Mouse (Mus musculus) NIH3T3 (cell line): ENCODE results near the gene Usf1.

ENCODE experiments used
- DNase-seq: peaks from one replicate; pipeline ENCODE4 v3.0.0-alpha.2; 2012; ENCODE audit warnings: low read depth

Gene Usf1

GRCm38 (mm10) chr1:171418660-171419059, 7.5 kb downstream of the Usf1 start, which contains the start of gene Tstd1:
Tstd1 (plus strand) TSS chr1:171418872.
- no peak for DNase-seq

GRCm38 (mm10) chr1:171419291-171419882, 8.3 kb downstream of the Usf1 start:
- no peak for DNase-seq

DNA sequence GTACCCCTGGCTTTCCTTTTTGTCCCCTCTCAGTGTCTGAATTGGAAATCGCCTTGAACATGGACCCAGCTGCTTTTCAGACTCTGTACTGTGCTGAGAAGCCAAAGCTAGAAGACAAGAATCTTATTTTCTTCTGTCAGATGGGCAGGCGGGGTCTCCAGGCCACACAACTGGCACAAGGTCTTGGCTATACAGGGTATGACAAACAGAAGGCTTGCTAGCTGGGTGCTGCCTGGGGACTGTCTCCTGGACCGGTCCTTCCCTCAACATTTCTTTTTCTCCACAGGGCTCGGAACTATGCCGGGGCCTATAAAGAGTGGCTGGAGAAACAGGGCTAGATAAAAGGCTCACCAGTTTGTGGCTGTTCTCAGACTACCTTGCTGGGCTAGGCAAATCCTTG, 8.8 kb downstream of the Usf1 start:
- no peak for DNase-seq

DNA sequence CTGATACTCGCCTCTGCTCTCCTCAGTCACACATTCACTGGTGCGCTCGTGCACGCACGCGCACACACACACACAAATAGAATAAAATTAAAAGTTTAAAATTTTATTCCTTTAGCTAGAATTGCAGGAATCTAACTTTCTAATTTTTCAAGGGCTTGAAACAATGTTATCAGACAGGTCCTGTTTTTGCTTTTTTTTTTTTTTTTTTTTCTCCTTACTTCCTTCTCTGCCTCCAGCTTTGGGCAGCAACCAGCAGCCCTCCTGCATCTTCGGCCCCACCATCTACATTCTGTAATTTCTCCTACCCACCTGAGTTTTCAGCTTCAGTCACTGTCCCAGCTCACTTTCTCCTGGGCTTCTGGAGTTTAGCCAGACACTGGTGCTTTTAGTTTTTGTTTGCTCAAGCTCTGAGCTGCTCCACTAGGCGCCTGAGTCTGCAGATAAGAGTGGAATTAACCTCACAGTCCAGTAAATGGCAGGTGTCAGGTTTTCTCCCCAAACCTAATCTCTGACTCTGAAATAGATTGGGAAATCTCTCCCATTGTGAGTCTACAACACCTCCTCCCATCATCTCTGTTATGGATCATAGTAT, 11.5 kb downstream of the Usf1 start:
- no peak for DNase-seq

DNA sequence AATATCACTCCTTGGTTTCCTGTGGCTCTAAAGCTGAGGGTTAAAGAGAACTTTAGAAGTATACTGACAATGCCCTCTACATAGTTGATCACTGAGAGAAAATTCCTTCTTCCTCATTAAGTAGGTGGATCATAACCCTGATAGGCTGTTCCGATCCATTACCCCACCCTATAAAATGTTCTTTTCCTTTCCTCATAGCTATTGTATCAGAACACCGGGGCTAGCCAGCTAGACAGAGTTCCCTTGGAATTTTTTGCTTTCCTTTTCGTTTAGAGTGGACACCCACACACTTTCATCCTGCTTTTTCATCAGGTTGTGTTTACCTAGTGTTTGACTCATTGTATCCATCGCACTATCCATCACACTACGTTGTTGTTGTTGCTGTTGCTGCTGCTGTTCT, 13.5 kb downstream of the Usf1 start:
- DNase-seq = no peak

- DNase-seq = peak; percentile 77
These were observed 14.0 kb downstream of the Usf1 start for GRCm38 (mm10) chr1:171425126-171425525.

DNA sequence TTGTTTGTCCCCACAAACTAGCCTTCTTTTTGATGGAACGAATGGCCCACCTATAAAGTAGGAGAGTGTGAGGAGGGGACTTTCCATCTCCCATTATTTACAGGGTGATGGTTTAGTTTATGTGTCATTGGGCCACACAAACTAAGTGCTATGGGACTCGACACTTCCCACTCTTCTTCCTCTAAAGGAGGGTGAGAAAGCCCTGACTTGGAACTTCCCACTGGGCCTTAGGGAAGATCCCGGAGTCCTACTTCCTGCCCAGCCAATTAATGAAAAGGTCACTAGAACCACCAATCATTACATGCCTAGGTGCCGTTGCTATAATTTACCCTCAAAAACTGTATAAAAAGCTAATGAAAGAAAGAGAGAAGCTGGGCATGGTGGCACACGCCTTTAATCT, 21.0 kb downstream of the Usf1 start:
- DNase-seq = no peak

DNA sequence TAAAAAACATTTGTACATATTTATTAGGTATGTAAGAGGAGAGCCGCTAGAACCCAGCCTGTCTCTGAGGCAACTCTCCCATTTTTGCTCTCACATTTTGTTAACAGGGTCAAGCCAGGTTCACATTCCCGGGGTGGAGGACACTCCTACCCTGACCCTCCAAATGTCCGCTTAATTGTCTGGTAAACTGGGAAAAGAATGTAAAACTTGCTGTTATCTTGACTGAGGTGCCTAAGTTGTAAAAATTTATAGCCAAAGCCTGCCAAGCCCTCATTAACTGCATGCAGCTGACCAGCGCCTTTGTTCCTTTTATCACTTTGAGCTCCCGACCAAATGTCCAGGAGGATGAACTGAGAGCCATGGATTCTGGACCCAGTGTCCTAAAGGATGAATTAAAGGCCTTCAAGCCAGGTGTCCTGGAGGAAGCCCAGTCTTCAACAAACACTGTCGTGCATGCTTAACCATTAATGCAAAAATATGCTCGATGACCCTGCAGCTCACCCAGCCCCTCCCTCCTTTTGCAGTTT, 24.2 kb downstream of the Usf1 start:
- no peak for DNase-seq

- DNase-seq = peak; percentile 28
These were observed 24.9 kb downstream of the Usf1 start for GRCm38 (mm10) chr1:171435974-171436373.

- no peak for DNase-seq
These were observed 26.3 kb downstream of the Usf1 start, which contains the start of gene F11r for GRCm38 (mm10) chr1:171437264-171438013. F11r (plus strand) TSS chr1:171437535.

DNA sequence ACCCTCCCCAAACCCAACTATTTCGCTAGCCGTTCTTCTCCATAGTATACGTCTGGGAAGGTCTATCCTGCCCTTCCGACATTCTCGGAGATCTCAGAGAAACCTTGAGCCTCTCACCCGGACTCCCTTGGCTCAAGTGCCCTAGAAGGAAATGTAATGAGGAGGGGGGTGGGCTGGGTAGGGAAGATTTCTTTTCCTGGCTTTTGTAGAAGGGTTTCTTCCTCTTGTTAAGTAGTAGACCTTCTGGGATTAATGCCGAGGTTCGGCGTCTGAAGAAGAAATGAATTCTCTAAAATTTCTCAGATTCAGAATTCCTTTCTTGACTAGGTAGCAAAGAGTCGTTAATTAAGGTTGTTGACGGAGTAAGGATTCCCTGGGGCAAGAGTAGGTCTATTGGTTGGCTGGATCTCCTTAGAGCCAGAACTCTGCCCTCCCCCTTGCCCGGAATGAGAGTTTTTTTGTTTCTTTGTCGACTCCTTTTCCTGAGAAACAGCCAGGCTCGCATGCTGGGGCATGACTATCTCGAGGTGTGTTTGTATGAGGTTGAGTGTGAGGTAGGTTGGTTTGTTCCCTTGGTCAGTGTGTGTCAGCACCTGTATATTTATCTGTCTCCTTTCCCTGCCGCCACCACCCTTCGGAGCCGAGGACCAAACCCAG, 27.0 kb downstream of the Usf1 start:
- DNase-seq = no peak

DNA sequence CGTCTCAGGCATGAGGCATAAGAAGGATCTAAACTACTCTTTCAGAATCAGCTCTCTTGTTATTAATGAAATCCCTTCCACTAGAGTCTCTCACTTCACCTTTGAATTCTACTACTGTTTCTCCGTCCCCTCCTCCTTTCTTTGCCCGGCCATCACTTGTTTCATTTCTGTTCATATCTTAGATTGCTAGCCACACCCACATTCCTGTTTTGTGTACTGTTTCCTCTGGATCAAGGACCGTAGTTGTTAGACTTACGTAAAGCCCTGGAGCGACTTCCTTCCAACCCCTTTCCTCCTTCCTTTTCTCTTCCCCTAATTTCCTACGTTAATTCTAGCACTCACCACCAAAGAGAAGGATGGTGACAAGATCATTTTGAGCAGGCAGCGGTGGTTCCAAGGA, 28.0 kb downstream of the Usf1 start:
- no peak for DNase-seq

- DNase-seq = peak; percentile 76
These were observed 29.1 kb downstream of the Usf1 start for GRCm38 (mm10) chr1:171440025-171440725.

DNA sequence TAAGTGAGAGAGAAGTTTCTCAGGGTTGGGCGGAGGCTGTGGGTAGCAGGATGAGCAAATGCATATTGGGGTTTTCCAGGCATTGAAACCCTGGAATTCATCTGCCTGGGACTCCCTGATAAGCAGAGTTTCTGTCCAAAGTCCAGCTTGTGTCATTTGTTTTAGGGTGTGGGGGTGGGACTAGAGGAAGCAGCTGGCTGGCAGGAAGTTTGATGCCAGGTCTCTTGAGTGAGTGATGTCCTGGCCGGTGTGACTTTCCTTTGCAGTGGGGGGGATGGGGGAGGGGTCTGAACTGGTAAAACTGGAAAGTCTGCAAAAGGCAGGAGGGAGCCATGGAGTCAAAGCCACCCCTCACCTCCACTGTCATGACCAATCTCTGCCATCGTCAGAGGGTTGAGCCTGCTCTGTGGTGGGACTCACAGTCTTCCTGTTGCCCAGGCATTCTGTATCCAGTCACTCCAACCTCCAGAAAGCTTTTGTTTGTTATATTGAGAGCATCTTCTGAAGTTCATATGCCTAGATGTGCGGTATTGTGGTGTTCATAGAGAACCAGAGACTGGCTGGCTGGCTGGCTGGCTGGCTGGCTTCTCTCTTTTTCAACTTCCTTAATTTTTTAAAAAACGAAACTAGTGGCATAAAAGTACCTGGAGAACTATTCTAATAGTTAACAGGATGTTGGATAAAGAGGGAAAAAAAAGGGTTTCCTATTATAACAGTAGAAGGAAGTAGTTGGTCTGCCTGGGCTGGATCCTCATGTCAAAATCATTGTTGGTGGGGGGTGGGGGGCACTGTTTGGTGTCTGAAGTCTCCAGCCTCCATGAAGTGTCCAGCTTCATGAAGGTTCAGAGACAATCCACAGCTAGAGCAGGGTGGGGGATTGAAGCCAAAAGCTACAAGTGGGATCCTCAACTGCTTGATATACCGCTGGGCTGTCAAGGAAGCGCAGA, 30.6 kb downstream of the Usf1 start:
- no peak for DNase-seq

- DNase-seq = no peak
These were observed 31.3 kb downstream of the Usf1 start for GRCm38 (mm10) chr1:171442413-171442760.

GRCm38 (mm10) chr1:171445050-171445449, 33.9 kb downstream of the Usf1 start:
- peak; percentile 44 for DNase-seq

GRCm38 (mm10) chr1:171446854-171447253, 35.7 kb downstream of the Usf1 start:
- no peak for DNase-seq

DNA sequence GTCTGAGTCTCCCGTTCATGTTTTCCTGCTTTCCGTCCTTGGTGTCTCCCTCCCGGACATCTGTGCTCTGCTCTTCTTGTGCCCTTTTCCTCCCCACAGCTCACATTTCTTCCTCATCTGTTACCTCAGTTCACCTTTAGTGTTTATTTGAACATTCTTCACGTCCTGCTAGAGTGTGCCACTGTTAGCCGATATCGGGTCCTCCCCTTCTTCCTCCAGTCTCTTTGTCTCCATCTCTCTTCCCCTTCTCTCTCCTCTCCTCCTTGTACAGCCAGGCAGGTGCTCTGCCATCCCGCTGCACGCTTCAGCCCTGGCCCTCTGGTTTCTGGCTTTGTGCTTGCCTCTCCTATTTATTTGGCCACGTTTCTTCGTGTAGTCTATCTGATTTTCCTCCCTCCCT, 36.6 kb downstream of the Usf1 start:
- no peak for DNase-seq

DNA sequence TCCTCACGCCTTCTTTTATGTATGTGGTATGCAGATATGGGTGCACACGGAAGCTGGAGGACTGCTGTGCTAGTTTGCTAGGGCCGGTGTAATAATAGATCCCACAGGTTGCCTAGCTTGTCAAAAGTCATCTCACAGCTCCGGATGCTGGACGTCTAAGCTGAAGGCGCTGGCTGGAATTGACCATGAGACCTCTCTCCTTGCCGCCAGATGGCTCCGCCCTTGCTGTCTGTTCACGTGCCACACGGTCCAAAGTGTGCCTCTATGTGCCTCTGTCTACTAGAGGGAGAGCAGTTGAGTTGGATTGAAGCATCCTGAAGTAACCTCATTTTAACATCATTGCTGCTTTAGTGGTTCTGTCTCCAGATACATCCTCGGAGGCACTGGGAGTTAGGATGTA, 38.9 kb downstream of the Usf1 start:
- no peak for DNase-seq

DNA sequence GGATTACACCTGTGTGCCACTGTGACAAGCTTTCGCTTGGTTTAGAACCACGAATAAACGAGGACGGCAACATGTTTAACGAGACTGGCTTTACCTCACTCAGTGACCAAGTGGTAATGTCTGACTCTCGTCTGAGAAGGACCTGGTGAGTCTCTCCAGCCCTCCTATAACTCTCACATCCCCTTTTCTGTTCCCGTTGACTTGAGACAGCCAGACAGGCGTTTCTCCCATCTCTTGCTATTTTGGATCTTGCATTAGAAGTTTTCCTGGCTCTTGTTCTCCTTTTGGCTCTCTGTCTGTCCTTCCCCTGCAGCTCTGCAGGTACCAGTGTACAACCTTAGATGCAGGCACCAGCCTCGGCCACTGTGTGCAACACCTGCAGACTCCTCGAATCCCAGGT, 39.9 kb downstream of the Usf1 start:
- no peak for DNase-seq

DNA sequence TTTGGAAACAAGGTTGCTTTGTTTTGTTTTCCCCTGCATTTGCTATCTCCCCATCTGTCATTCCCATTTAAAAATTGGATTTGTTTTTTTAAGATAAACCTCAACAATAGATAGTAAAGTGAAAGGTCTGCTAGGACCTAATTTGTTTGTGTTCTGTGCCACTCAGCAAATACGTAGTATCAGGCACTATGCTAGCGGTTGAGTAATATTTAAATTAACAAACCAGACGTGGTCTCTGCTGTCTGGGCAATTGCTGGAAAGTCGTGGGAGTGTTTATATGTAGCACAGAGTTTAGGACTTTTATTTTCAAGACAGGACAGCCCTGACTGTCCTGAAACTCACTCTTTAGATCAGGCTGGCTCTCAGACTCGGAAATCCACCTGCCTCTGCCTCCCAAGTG, 41.4 kb downstream of the Usf1 start:
- DNase-seq = no peak
